Comparison of ENCODE assay signal across 11 mouse cellular contexts in genomic region chr6:146230373-146230788, GRCm38 (mm10).
DNase-seq lines count a peak whose midpoint lies in the region; ATAC-seq lines count a peak whose summit lies in the region.
"Had no signal": no experiment of that assay in that cellular context is flagged by ENCODE, and none has a peak within 500 bp of the region (broad histone marks: within the 10 kb centered on the region; RNA-seq: fewer than 3 reads in every experiment).

No protein-coding gene starts in this region.

- ATAC-seq in megakaryocyte-erythroid progenitor cell, adult 5-6 weeks (replicated peaks; ENCODE audit: low FRiP score, low TSS enrichment, poor library complexity, severe bottlenecking): peak; percentile 90

- peak; percentile 6 for DNase-seq in retina, postnatal 1 day
- no peak for DNase-seq in retina, embryonic 14.5 days (ENCODE audit: low spot score)
- peak; percentile 25 for DNase-seq in brain, adult 2 months (ENCODE audit: low read depth, low spot score)
- peak; percentile 77 for DNase-seq in liver
- no peak for DNase-seq in layer of hippocampus, adult 9-10 months (ENCODE audit: low spot score)
- DNase-seq in right cerebral cortex, postnatal 36 days (ENCODE audit: low spot score in 2 of 2): no peak
- DNase-seq: cerebellum, postnatal 25 days; heart, postnatal 4 days; kidney, adult 2 months; lung, postnatal 10 days had no signal

Comparison
In these comparisons a context has a peak if more than half of its experiments do, and no peak if none do; other contexts are left out.
1. DNase-seq: peak in retina, postnatal 1 day (single experiment), brain, adult 2 months (single experiment) and liver (single experiment); none in retina, embryonic 14.5 days (single experiment), layer of hippocampus, adult 9-10 months (single experiment) and right cerebral cortex, postnatal 36 days (0 of 2).